Mouse (Mus musculus): ENCODE measurements around the gene Casz1.

Gene Casz1

GRCm38 (mm10) chr4:148878192-148878983, 74.2 kb downstream of the Casz1 start:
- no peak for DNase-seq (ENCODE audit: low read depth)

GRCm38 (mm10) chr4:148878984-148879610, 74.9 kb downstream of the Casz1 start:
- no peak for DNase-seq (ENCODE audit: low read depth)

- no peak for DNase-seq (ENCODE audit: low read depth)
These were observed 75.4 kb downstream of the Casz1 start for GRCm38 (mm10) chr4:148879631-148880030.

DNA sequence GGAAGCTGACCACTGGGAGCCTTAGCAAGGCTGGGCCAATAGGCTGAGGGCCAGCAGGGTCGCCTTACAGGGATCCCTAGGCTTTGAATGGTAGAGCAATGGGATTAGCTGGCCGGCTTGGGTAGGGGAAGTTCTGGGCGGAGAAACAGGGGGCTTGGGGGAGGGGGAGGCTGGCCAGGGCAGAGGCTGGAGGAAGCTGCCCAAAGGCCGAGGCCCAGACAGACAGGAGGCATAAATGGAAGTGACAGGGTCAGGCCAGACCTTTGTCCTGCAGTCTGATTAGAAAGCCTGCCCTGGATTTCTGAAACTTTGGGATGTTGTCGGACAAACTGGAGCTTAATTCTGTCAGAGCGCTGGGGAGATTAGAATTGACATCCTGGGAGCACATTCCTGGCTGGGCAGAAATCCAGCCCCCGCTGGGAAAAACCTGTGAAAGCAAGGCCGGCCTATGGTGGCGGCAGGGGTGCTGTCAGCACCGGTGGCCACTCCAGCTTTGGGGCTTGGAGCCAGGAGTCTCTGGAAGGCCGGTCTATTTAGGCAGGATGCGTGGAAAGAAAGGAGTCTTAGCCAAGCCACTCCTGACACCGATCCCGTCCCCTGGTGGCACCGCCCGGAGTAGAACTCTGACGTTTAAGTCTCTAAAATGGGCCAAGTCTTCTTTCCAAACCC, 76.9 kb downstream of the Casz1 start:
- no peak for DNase-seq (ENCODE audit: low read depth)

DNA sequence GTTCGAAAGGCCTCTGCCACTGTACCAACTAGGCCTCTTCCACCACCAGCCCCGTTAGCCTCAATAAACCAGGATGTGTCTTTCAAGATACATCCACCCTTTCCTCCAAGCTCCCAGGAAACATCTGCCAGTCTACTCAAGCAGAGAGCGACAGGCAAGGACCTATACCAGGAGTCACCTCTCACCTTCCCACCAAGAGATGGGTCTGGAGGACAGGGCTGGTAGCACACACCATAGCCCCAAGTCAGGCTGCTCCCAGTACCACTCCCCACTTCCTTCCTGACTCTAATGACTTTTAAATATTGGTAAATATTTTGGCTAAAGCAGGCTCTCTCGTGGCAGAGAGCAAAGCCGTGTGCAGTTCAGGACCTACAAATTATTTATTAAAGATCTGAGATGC, 77.6 kb downstream of the Casz1 start:
- no peak for DNase-seq (ENCODE audit: low read depth)

- DNase-seq (ENCODE audit: low read depth), result no peak
These were observed 78.2 kb downstream of the Casz1 start for GRCm38 (mm10) chr4:148882360-148882929.

GRCm38 (mm10) chr4:148884596-148884995, 80.4 kb downstream of the Casz1 start:
- no peak for DNase-seq (ENCODE audit: low read depth)

DNA sequence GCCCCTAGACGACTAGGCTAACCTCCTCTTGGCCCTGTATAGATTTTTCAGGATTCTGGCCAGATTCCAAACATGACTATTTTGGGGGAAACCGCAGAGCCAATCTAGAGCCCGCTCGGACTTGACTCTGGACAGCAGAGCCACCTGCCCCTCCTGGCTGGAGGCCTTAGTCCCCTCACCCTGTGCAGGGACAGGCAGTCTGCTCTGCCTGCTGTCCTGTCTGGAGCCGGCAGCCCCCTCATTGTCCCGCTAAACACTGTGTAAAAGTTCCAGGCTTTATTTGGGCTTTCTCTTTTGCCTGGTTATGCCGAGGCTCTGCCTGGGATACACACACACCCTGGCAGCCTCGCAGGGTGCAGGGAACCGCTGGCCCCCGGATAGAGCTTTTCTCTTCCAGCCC, 81.2 kb downstream of the Casz1 start:
- DNase-seq (ENCODE audit: low read depth), result no peak

DNA sequence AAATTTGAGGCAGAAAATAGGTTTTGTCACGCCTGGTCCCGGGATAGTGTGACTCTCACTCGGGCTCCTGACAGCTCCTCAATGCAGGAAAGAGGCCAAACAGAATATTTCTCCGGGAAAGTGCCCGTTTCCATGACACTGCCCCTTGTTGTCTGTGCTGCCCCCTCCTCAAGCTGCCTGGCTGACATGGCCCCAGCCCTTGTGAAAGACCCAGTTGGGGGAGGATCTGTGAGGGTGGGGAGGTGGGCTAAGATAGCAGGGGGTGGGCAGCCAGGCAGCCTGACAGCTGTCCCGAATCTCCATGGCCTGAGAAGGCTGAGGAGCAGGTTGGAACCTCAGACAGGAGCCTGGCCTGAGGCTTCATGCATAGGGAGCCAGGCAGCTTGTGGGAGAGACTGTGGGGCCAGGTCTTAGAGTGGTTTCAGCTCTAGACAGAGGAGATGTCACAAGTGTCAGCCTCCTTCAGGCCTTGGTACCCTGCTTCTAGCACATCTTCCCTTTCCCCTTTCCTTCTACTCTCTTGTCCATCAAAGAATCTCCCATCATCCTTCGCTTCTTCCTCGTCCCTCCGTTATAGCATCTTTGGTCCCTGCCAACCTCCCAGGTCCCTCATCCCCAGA, 81.8 kb downstream of the Casz1 start:
- DNase-seq (ENCODE audit: low read depth), result no peak

- DNase-seq (ENCODE audit: low read depth), result no peak
These were observed 84.0 kb downstream of the Casz1 start for GRCm38 (mm10) chr4:148888229-148888628.

GRCm38 (mm10) chr4:148889011-148889410, 84.8 kb downstream of the Casz1 start:
- no peak for DNase-seq (ENCODE audit: low read depth)

- no peak for DNase-seq (ENCODE audit: low read depth)
These were observed 86.2 kb downstream of the Casz1 start for GRCm38 (mm10) chr4:148890442-148890841.

DNA sequence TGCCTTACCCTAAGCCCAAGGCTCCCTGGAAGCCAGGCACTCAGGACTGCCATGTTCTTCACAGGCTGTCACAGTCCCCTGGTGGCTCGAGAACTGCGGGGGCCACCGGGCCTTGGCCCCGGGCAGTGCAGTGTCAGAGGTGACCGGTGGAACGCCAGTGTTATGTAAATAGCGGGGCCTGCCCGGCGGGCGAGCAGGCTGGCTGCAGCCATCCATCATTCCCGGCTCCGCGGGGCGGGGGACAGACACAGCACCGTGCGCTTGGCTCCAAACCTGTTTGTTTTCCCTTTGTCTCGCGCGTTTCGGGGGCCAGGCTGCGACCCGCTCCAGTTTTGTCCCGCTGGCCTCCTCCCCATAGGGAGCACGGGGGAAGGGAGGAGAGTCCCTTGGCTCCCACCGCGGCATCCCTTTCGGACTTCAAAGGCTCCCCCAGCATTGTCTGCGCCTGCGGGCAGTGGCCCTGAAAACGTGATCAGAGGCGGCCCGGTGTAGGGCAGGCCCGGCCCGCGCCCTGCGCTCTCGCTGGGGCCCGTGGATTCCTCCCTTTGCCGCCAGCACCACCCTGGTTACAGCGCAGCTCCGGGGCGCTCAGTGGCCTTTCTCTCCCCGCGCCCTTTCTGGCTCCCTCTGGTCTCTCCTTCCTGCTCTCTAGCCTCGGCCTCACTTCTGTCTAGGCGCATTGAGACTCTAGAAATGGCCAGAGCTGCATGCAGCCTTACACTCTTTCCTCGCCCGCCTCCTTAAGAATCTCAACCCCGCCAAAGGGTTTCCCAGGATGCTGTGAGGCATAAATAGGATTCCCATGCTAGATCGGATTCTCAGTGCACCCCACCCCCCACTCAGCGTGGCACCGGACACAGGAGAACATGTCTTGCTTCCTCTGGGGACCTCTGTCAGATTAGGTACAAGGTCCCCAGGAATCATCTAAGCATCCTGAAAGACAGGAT, 86.9 kb downstream of the Casz1 start:
- DNase-seq (ENCODE audit: low read depth), result no peak

GRCm38 (mm10) chr4:148896125-148896524, 91.9 kb downstream of the Casz1 start:
- no peak for DNase-seq (ENCODE audit: low read depth)

- no peak for DNase-seq (ENCODE audit: low read depth)
These were observed 95.7 kb downstream of the Casz1 start for GRCm38 (mm10) chr4:148899927-148900294.

DNA sequence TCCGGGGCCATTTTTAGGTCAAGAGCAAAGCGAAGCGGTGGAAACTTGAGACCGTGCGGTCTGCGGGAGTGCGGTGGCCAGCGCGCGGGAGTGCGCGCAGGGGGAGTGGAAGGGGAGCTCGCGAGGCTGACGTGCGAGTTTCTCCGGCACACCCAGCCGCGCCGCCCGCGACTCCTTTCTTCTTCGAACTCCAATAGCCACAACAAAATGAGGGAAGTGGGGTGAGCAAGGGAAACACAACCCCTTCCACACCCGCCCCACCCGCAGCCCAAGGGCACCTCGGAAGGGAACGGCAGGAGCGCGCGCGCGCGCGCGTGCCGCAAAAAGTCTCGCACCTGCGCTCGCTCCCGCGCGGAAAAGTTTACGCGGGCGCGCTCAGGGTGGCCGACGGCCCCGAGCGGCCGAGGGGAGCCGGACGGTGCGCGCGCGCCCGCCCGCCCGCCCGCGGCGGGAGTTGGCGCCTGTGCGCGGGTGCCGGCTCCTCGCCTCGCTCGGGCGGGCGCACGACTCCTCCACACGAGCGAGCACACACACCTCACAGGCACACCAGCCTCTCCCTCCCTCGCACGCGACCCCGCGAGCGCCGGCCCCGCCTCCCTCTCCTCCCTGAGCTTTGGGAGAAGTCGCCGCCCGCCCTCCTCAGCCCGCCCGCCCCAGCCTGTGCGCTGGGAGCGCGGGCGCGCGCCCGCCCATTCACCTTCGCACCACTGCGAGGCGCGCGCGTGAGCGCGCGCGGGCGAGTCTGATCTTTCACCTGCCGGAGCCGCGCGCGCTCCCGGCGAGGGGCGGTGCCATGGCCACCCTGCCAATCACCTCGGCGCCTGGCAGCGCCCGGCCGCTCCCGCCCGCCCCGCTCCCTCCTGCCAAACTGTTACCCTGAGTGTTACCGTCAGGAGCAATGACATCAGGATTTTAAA, 96.3 kb downstream of the Casz1 start:
- no peak for DNase-seq (ENCODE audit: low read depth)

- no peak for DNase-seq (ENCODE audit: low read depth)
These were observed 97.2 kb downstream of the Casz1 start for GRCm38 (mm10) chr4:148901275-148902052.

DNA sequence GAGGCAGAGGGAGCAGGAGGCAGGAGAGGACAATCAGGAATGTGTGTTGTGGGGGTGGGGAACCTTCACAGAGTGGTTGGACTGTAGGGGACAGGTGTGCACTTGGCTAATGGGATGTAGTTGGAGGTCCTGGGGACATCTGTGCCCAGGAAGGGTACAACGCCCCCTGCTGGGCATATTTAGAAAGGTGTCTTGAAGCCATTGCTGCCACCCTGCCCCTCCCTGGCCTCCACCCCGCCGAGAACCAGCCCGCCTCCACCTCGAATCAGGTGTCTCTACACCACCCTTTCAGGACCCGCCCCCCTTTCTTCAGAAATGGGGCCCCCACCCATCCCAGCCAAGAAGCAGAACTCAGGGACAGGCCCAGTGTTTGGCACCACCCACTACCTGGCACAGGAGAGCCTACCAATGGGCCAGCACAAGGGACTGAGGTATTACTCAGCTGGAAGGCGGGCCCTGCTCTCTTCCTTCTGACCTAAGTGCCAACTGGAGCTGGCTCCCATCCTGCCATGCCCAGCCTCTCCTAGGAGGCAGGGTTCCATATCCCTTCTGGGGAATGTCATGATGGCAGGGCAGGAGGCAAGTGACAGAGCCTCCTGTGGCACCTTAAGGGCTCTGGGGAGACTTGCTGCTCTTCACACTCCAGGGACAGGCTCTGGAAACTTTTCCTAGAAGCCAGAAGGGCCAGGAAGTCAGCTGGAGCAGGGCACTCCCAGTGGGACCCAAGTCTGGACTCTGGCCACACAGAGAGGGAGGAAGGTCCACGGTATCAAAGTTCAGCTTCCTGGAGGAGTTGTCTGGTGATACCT, 98.9 kb downstream of the Casz1 start:
- peak; percentile 13 for DNase-seq (ENCODE audit: low read depth)

DNA sequence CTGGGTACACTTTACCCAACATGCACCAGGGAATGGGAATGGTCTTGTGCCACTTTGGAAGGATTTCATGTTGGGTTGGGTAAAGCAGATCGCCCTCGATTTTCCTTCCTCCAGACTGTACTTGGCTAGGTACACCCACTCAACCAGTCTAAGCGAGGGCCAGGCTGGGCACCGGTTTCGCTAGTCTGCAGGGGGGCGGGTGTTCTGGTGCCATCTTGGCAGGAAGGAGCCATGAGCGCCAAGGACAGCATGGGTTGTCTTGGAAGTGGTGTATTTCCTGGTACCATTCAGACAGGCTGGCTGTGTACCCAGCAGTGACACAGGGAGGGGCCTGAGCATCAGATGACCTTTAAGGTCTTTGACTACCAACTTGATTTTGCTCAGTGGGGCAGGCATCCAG, 101.1 kb downstream of the Casz1 start:
- no peak for DNase-seq (ENCODE audit: low read depth)
